Mouse (Mus musculus) embryo, embryonic 11.5 days (tissue): Measurements from ENCODE around the gene Baat.
"Not testable (repeated sequence)": the region's sequence is repeated elsewhere in the genome, so short reads cannot be mapped to it uniquely, and the experiment has no call there.

ENCODE experiments used
- DNase-seq: peaks from one replicate; pipeline ENCODE4 v3.0.0-alpha.2; 2012; ENCODE audit warnings: low read depth, low spot score

Gene Baat

GRCm38 (mm10) chr4:49506386-49506785 is at the start of gene Baat:
Gene Baat (minus strand): TSS chr4:49506557.
- no peak for DNase-seq

- no peak for DNase-seq
Measured at GRCm38 (mm10) chr4:49553380-49553779, 47.0 kb upstream of the Baat start.

GRCm38 (mm10) chr4:49549383-49549782 is 43.0 kb upstream of the Baat start, which contains the start of gene Aldob:
Gene Aldob (minus strand): TSS chr4:49549546.
- no peak for DNase-seq

- no peak for DNase-seq
Measured at GRCm38 (mm10) chr4:49547544-49548219, 41.3 kb upstream of the Baat start.

GRCm38 (mm10) chr4:49546873-49547543 is 40.7 kb upstream of the Baat start:
- DNase-seq: no peak

- no peak for DNase-seq
Measured at GRCm38 (mm10) chr4:49546026-49546425, 39.7 kb upstream of the Baat start.

GRCm38 (mm10) chr4:49540966-49541365 is 34.6 kb upstream of the Baat start:
- no peak for DNase-seq

- no peak for DNase-seq
Measured at GRCm38 (mm10) chr4:49539665-49540064, 33.3 kb upstream of the Baat start.

GRCm38 (mm10) chr4:49536671-49537070 is 30.3 kb upstream of the Baat start:
- DNase-seq: no peak

- no peak for DNase-seq
Measured at GRCm38 (mm10) chr4:49535675-49536294, 29.4 kb upstream of the Baat start.

- DNase-seq: no peak
Measured at GRCm38 (mm10) chr4:49535036-49535435, 28.7 kb upstream of the Baat start.

GRCm38 (mm10) chr4:49522576-49522975 is 16.2 kb upstream of the Baat start:
- no peak for DNase-seq

- no peak for DNase-seq
Measured at GRCm38 (mm10) chr4:49521346-49521745, 15.0 kb upstream of the Baat start.

GRCm38 (mm10) chr4:49520572-49521340 is 14.4 kb upstream of the Baat start, which contains the start of the genes Mrpl50 and Zfp189:
Gene Mrpl50 (minus strand): TSS chr4:49521093.
Gene Zfp189 (plus strand): TSS chr4:49521176.
- DNase-seq: peak; percentile 89

- no peak for DNase-seq
Measured at GRCm38 (mm10) chr4:49519476-49519875, 13.1 kb upstream of the Baat start.

GRCm38 (mm10) chr4:49514441-49514840 is 8.1 kb upstream of the Baat start:
- no peak for DNase-seq

GRCm38 (mm10) chr4:49512636-49513035 is 6.3 kb upstream of the Baat start:
- no peak for DNase-seq

- DNase-seq: not testable (repeated sequence)
Measured at GRCm38 (mm10) chr4:49510236-49510835, 4.0 kb upstream of the Baat start.

- no peak for DNase-seq
Measured at GRCm38 (mm10) chr4:49509183-49509582, 2.8 kb upstream of the Baat start.

- no peak for DNase-seq
Measured at GRCm38 (mm10) chr4:49503563-49503962, 2.8 kb downstream of the Baat start.

GRCm38 (mm10) chr4:49485934-49486650 is 20.3 kb downstream of the Baat start:
- DNase-seq: not testable (repeated sequence)
